Comparison of ENCODE assay signal across 8 mouse cellular contexts in genomic region chr11:22777531-22777930, GRCm38 (mm10).
DNase-seq lines count a peak whose midpoint lies in the region; ATAC-seq and TF ChIP-seq lines count a peak whose summit lies in the region.

No protein-coding gene starts in this region.

- no peaks in the 10 kb centered on the region for H3K36me3 ChIP-seq in heart, postnatal 0 days (replicated peaks; ENCODE audit: control insufficient read depth, insufficient read depth, low read length)
- no peaks in the 10 kb centered on the region for H3K36me3 ChIP-seq in heart, embryonic 12.5 days

- no peaks in the 10 kb centered on the region for H3K4me1 ChIP-seq in heart, postnatal 0 days (ENCODE audit: control insufficient read depth, insufficient read depth)
- H3K4me1 ChIP-seq in heart, embryonic 12.5 days (replicated peaks) = no peaks in the 10 kb centered on the region

- peak; percentile 18; the same call in 1 of the 2 replicates for TF ChIP-seq CTCF in heart, postnatal 0 days (IDR thresholded peaks at IDR 0.05; ENCODE audit: low read depth)

- no peak for TF ChIP-seq EP300 in heart, postnatal 0 days (IDR thresholded peaks at IDR 0.05; ENCODE audit: low read depth)

- no peaks in the 10 kb centered on the region for H3K9me3 ChIP-seq in heart, postnatal 0 days (replicated peaks; ENCODE audit: control insufficient read depth, low read length)
- H3K9me3 ChIP-seq in heart, embryonic 12.5 days (replicated peaks) = no peaks in the 10 kb centered on the region

- no peaks in the 10 kb centered on the region for H3K27me3 ChIP-seq in heart, postnatal 0 days (ENCODE audit: control insufficient read depth, insufficient read depth, low read length)
- H3K27me3 ChIP-seq in heart, embryonic 12.5 days (replicated peaks) = no peaks in the 10 kb centered on the region

- H3K4me3 ChIP-seq in heart, postnatal 0 days (ENCODE audit: low read depth, low read length) = no peak overlapping the region
- H3K4me3 ChIP-seq in heart, embryonic 12.5 days = no peak overlapping the region

- no peak for DNase-seq in heart, postnatal 0 days (ENCODE audit: low spot score)
- DNase-seq in retina, postnatal 1 day = peak; percentile 25
- no peak for DNase-seq in retina, embryonic 14.5 days (ENCODE audit: low spot score)
- DNase-seq in thymus, postnatal 4 days = peak; percentile 75
- DNase-seq in gastrocnemius, postnatal 10 days = no peak

- ATAC-seq in heart, postnatal 0 days (ENCODE audit: insufficient read depth, low read depth) = no peak
- no peak for ATAC-seq in heart, embryonic 12.5 days (ENCODE audit: insufficient number of reproducible peaks, low FRiP score)
- ATAC-seq in erythroid progenitor cell, adult 5-6 weeks (replicated peaks; ENCODE audit: low FRiP score, poor library complexity, severe bottlenecking) = peak; percentile 52
- ATAC-seq in frontal cortex, adult (ENCODE audit: low TSS enrichment) = no peak

- no peak overlapping the region for H3K27ac ChIP-seq in heart, postnatal 0 days (ENCODE audit: low read depth)
- H3K27ac ChIP-seq in heart, embryonic 12.5 days (ENCODE audit: poor library complexity, severe bottlenecking) = no peak overlapping the region

- H3K9ac ChIP-seq in heart, postnatal 0 days (replicated peaks; ENCODE audit: low read depth, low read length) = no peak overlapping the region
- no peak overlapping the region for H3K9ac ChIP-seq in heart, embryonic 12.5 days

- no peak overlapping the region for H3K4me2 ChIP-seq in heart, postnatal 0 days (ENCODE audit: low read depth, low read length)
- H3K4me2 ChIP-seq in heart, embryonic 12.5 days = no peak overlapping the region

- WGBS in heart, postnatal 0 days = 86% methylated on average over 2 of the region's 2 CpGs
- WGBS in heart, embryonic 12.5 days = 88% methylated on average over 2 of the region's 2 CpGs

Comparison
In these comparisons a context has a peak if more than half of its experiments do, and no peak if none do; other contexts are left out.
1. DNase-seq: peak in retina, postnatal 1 day (single experiment) and thymus, postnatal 4 days (single experiment); none in heart, postnatal 0 days (single experiment), retina, embryonic 14.5 days (single experiment) and gastrocnemius, postnatal 10 days (single experiment).